Mouse (Mus musculus): Measurements from ENCODE around the gene Rprd2.
"Not testable (repeated sequence)": the region's sequence is repeated elsewhere in the genome, so short reads cannot be mapped to it uniquely, and the experiment has no call there.

The Rprd2 gene

GRCm38 (mm10) chr3:95818571-95819288 is at the start of gene Rprd2:
Rprd2 (minus strand) TSS chr3:95818863.
- peak; percentile 71 to 82 for DNase-seq

- DNase-seq: no peak
Measured at GRCm38 (mm10) chr3:95867408-95867807, 48.7 kb upstream of the Rprd2 start.

- no peak for DNase-seq
Measured at GRCm38 (mm10) chr3:95866071-95866470, 47.4 kb upstream of the Rprd2 start.

GRCm38 (mm10) chr3:95865571-95865970 is 46.9 kb upstream of the Rprd2 start:
- no peak for DNase-seq

- peak in 1 of 2 experiments; percentile 28 for DNase-seq
Measured at GRCm38 (mm10) chr3:95865050-95865449, 46.4 kb upstream of the Rprd2 start.

- DNase-seq: no peak
Measured at GRCm38 (mm10) chr3:95863578-95863977, 44.9 kb upstream of the Rprd2 start.

- peak; percentile 65 to 68 for DNase-seq
Measured at GRCm38 (mm10) chr3:95861796-95862195, 43.1 kb upstream of the Rprd2 start.

GRCm38 (mm10) chr3:95861216-95861615 is 42.6 kb upstream of the Rprd2 start:
- no peak for DNase-seq

GRCm38 (mm10) chr3:95860323-95860722 is 41.7 kb upstream of the Rprd2 start:
- DNase-seq: no peak

GRCm38 (mm10) chr3:95858278-95858677 is 39.6 kb upstream of the Rprd2 start:
- not testable (repeated sequence) for DNase-seq

- DNase-seq: not testable (repeated sequence)
Measured at GRCm38 (mm10) chr3:95857050-95857449, 38.4 kb upstream of the Rprd2 start.

- DNase-seq: no peak
Measured at GRCm38 (mm10) chr3:95856115-95856514, 37.5 kb upstream of the Rprd2 start.

- DNase-seq: peak; percentile 94 to 96
Measured at GRCm38 (mm10) chr3:95855502-95856089, 36.9 kb upstream of the Rprd2 start, which contains the start of gene Prpf3. Prpf3 (minus strand) TSS chr3:95855885.

GRCm38 (mm10) chr3:95851317-95851716 is 32.7 kb upstream of the Rprd2 start:
- no peak for DNase-seq

GRCm38 (mm10) chr3:95850611-95851010 is 31.9 kb upstream of the Rprd2 start:
- DNase-seq: no peak

GRCm38 (mm10) chr3:95842503-95843214 is 24.0 kb upstream of the Rprd2 start:
- DNase-seq: no peak

- DNase-seq: no peak
Measured at GRCm38 (mm10) chr3:95839250-95839649, 20.6 kb upstream of the Rprd2 start.

- DNase-seq: no peak
Measured at GRCm38 (mm10) chr3:95829053-95829452, 10.4 kb upstream of the Rprd2 start.

GRCm38 (mm10) chr3:95826275-95826674 is 7.6 kb upstream of the Rprd2 start:
- DNase-seq: no peak

- peak; percentile 4 to 33 for DNase-seq
Measured at GRCm38 (mm10) chr3:95820046-95821010, 1.7 kb upstream of the Rprd2 start.

GRCm38 (mm10) chr3:95819351-95819985 is 805 bp upstream of the Rprd2 start:
- peak; percentile 100 for DNase-seq

- peak; percentile 49 to 70 for DNase-seq
Measured at GRCm38 (mm10) chr3:95818026-95818511, 594 bp downstream of the Rprd2 start.

Data from cerebellum, adult 18-20 months (tissue).